ENCODE assay signal across 22 mouse cellular contexts in the genomic region with DNA sequence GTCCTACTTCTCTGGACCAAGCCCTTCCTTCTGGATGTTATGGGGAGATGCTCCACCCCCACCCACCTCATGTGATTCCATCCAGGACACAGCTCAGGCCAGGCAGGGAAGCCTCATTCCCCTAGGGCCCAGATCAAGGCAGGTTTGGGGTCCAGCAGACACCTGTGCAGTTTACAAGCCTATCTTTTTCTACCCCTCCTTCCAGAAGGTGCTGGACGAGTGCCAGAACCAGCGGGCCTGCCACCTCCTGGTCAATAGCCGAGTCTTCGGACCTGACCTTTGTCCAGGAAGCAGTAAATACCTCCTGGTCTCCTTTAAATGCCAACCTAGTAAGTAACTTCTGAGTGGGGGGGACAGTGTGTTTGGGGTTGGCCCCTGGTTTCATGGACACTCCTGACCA. TPM values are rescaled to one million over a fixed set of nuclear protein-coding genes. Genes with fewer than 3 reads are reported as not detected.
DNase-seq lines count a peak whose midpoint lies in the region; ATAC-seq and TF ChIP-seq lines count a peak whose summit lies in the region.
"Had no signal": no experiment of that assay in that cellular context is flagged by ENCODE, and none has a peak within 500 bp of the region (broad histone marks: within the 10 kb centered on the region; RNA-seq: fewer than 3 reads in every experiment).

No protein-coding gene starts in this region.

- 0 out of 2 replicates have a peak, but pooled peaks cover 4% of the 10 kb centered on the region for H3K27me3 ChIP-seq in kidney, embryonic 15.5 days
- H3K27me3 ChIP-seq in kidney, adult 2 months (replicated peaks; ENCODE audit: control insufficient read depth, insufficient read depth, low read length): no peaks in the 10 kb centered on the region
- no peaks in the 10 kb centered on the region for H3K27me3 ChIP-seq in midbrain, postnatal 0 days (ENCODE audit: insufficient read depth, low read length)
- H3K27me3 ChIP-seq: forebrain, embryonic 15.5 days; limb, embryonic 13.5 days had no signal

- no peak for TF ChIP-seq POLR2A in kidney, adult 2 months (IDR thresholded peaks at IDR 0.05; ENCODE audit: low read depth, low read length)

- no peak for ATAC-seq in kidney, embryonic 15.5 days (replicated peaks; ENCODE audit: low FRiP score)
- no peak for ATAC-seq in activated CD4-positive, CD25-positive, alpha-beta regulatory T cell, adult 4 months
- ATAC-seq in midbrain, postnatal 0 days (ENCODE audit: low FRiP score): no peak
- ATAC-seq: forebrain, embryonic 15.5 days; midbrain, embryonic 16.5 days had no signal

- 49% methylated on average over 4 of the region's 4 CpGs for WGBS in kidney, embryonic 15.5 days
- 29% methylated on average over 4 of the region's 4 CpGs for WGBS in kidney, adult 2 months
- WGBS in midbrain, postnatal 0 days: 86% methylated on average over 4 of the region's 4 CpGs

- no peaks in the 10 kb centered on the region for H3K9me3 ChIP-seq in kidney, embryonic 15.5 days (replicated peaks)
- no peaks in the 10 kb centered on the region for H3K9me3 ChIP-seq in midbrain, postnatal 0 days (ENCODE audit: low read length)
- H3K9me3 ChIP-seq: forebrain, embryonic 15.5 days; limb, embryonic 13.5 days; liver, embryonic 13.5 days had no signal

- peak; percentile 59 for DNase-seq in kidney, adult 11 months
- peak; percentile 61 for DNase-seq in kidney, adult 2 months
- peak; percentile 39 for DNase-seq in kidney, postnatal 14 days
- peak; percentile 15 for DNase-seq in yolk sac, embryonic 10.5 days (ENCODE audit: low spot score)
- no peak for DNase-seq in midbrain, postnatal 0 days (ENCODE audit: low spot score)
- DNase-seq: adrenal gland, adult 2 months; B cell, adult 2 months; heart, postnatal 10 days; liver, embryonic 13.5 days; lung, embryonic 14.5 days; lung, postnatal 36 days; right cerebral cortex, postnatal 4 days; thymus, postnatal 4 days had no signal

- H3K4me3 ChIP-seq in kidney, embryonic 15.5 days (replicated peaks): no peak overlapping the region
- no peak overlapping the region for H3K4me3 ChIP-seq in kidney, adult 2 months (ENCODE audit: insufficient read depth, low read depth, low read length)
- no peak overlapping the region for H3K4me3 ChIP-seq in midbrain, postnatal 0 days (ENCODE audit: low read depth, low read length)
- H3K4me3 ChIP-seq: forebrain, embryonic 15.5 days; limb, embryonic 13.5 days; liver, embryonic 13.5 days had no signal

- H3K27ac ChIP-seq in kidney, embryonic 15.5 days: no peak overlapping the region
- no peak overlapping the region for H3K27ac ChIP-seq in kidney, adult 2 months (ENCODE audit: insufficient read depth, low read depth, low read length)
- no peak overlapping the region for H3K27ac ChIP-seq in midbrain, postnatal 0 days (ENCODE audit: low read depth, low read length)
- H3K27ac ChIP-seq: forebrain, embryonic 15.5 days; hindbrain, embryonic 14.5 days; limb, embryonic 13.5 days; liver, embryonic 13.5 days had no signal

- H3K4me1 ChIP-seq in kidney, embryonic 15.5 days: peaks cover 9% of the 10 kb centered on the region
- no peaks in the 10 kb centered on the region; the same call in 1 of the 2 replicates for H3K4me1 ChIP-seq in kidney, adult 2 months (ENCODE audit: control insufficient read depth, insufficient read depth, low read length)
- no peaks in the 10 kb centered on the region for H3K4me1 ChIP-seq in midbrain, postnatal 0 days (ENCODE audit: insufficient read depth, low read length)
- H3K4me1 ChIP-seq: liver, embryonic 13.5 days had no signal

- H3K4me2 ChIP-seq in kidney, embryonic 15.5 days: no peak overlapping the region
- H3K4me2 ChIP-seq in midbrain, postnatal 0 days (ENCODE audit: low read depth, low read length, poor library complexity, severe bottlenecking): no peak overlapping the region
- H3K4me2 ChIP-seq: forebrain, embryonic 15.5 days; heart, embryonic 11.5 days; hindbrain, embryonic 14.5 days; limb, embryonic 13.5 days; liver, embryonic 13.5 days; lung, embryonic 14.5 days had no signal

- no peak for TF ChIP-seq CTCF in kidney, adult 2 months (conservative IDR thresholded peaks at IDR 0.05; ENCODE audit: insufficient read depth, insufficient read length, low read depth, low read length)
- no peak for TF ChIP-seq CTCF in midbrain, postnatal 0 days (IDR thresholded peaks at IDR 0.05)

- no peaks in the 10 kb centered on the region for H3K36me3 ChIP-seq in kidney, embryonic 15.5 days
- no peaks in the 10 kb centered on the region for H3K36me3 ChIP-seq in kidney, adult 2 months (ENCODE audit: control insufficient read depth, insufficient read depth, low read length)
- no peaks in the 10 kb centered on the region for H3K36me3 ChIP-seq in midbrain, postnatal 0 days (ENCODE audit: insufficient read depth, low read length)
- H3K36me3 ChIP-seq: forebrain, embryonic 15.5 days; limb, embryonic 13.5 days; liver, embryonic 13.5 days had no signal

- H3K9ac ChIP-seq in kidney, embryonic 15.5 days: no peak overlapping the region
- no peak overlapping the region for H3K9ac ChIP-seq in midbrain, postnatal 0 days (replicated peaks; ENCODE audit: low read length, poor library complexity, severe bottlenecking)
- H3K9ac ChIP-seq: forebrain, embryonic 15.5 days; hindbrain, embryonic 14.5 days; limb, embryonic 13.5 days; liver, embryonic 13.5 days; lung, embryonic 14.5 days had no signal

RNA-seq across cellular contexts. Expression of a gene that starts 42.8 kb away (rescaled TPM):
- 0.64 and 0.91 TPM in 2 replicates for polyA plus RNA-seq in kidney, embryonic 15.5 days (2015; fragmentation: Nextera tagmentation; extraction: Ambion mirVana)
- polyA plus RNA-seq in kidney, adult 2 months (2012; rRNA removed): 5.8 and 8.3 TPM in 2 replicates
- polyA plus RNA-seq in activated CD4-positive, CD25-positive, alpha-beta regulatory T cell, adult 4 months (2017; shearing (Covaris generic)): not detected
- 4.3 and 5.1 TPM in 2 replicates for total RNA-seq in midbrain, postnatal 0 days (2014; rRNA removed)
- polyA plus RNA-seq in midbrain, postnatal 0 days (2015; fragmentation: Nextera tagmentation; extraction: Ambion mirVana): 3.3 and 3.5 TPM in 2 replicates
- total RNA-seq: megakaryocyte-erythroid progenitor cell, adult 5-6 weeks; neutrophil, adult 5-6 weeks had no signal

RNA-seq across cellular contexts. Expression of a gene that starts 59.1 kb away (rescaled TPM):
- polyA plus RNA-seq in kidney, embryonic 15.5 days (2015; fragmentation: Nextera tagmentation; extraction: Ambion mirVana): 8.7 and 9.0 TPM in 2 replicates
- 2.7 and 3.2 TPM in 2 replicates for polyA plus RNA-seq in kidney, adult 2 months (2012; rRNA removed)
- polyA plus RNA-seq in activated CD4-positive, CD25-positive, alpha-beta regulatory T cell, adult 4 months (2017; shearing (Covaris generic)): 1 to 10 TPM; 3.9 to 4.6 TPM
- 16.3 and 17.5 TPM in 2 replicates for total RNA-seq in midbrain, postnatal 0 days (2014; rRNA removed)
- polyA plus RNA-seq in midbrain, postnatal 0 days (2015; fragmentation: Nextera tagmentation; extraction: Ambion mirVana): 4.4 and 5.1 TPM in 2 replicates
